Mouse (Mus musculus) heart, embryonic 15.5 days (tissue): ENCODE results near the gene Upk3bl. TPM values are rescaled to one million over a fixed set of nuclear protein-coding genes. Genes with fewer than 3 reads are reported as not detected.
"Not testable (repeated sequence)": the region's sequence is repeated elsewhere in the genome, so short reads cannot be mapped to it uniquely, and the experiment has no call there.

ENCODE experiments used
- ATAC-seq: fragments of 200-750 bp; cut with Nextera tagmentation; replicated peaks from 2 replicates; pipeline ENCODE4 v1.8.0; 2017; ENCODE audit warnings: low read depth, moderate TSS enrichment; ENCODE audit not compliant: insufficient number of reproducible peaks, insufficient read depth, low FRiP score
- H3K27ac ChIP-seq: fragments of 300-500 bp; sonication (generic); 2 replicates; pipeline ENCODE4 v1.5.1; 2015; ENCODE audit warnings: mild to moderate bottlenecking, inconsistent platforms
- H3K27me3 ChIP-seq: fragments of 300-500 bp; sonication (generic); 2 replicates; pipeline ENCODE4 v1.6.1; 2015; ENCODE audit warnings: inconsistent platforms
- H3K36me3 ChIP-seq: fragments of 300-500 bp; sonication (generic); 2 replicates; pipeline ENCODE4 v1.6.1; 2015; ENCODE audit warnings: mild to moderate bottlenecking, inconsistent platforms
- H3K4me1 ChIP-seq: fragments of 300-500 bp; sonication (generic); replicated peaks from 2 replicates; pipeline ENCODE4 v1.6.1; 2015; ENCODE audit warnings: inconsistent platforms
- H3K4me2 ChIP-seq: fragments of 300-500 bp; sonication (generic); 2 replicates; pipeline ENCODE4 v1.6.1; 2015; ENCODE audit warnings: inconsistent platforms, mild to moderate bottlenecking, moderate library complexity
- H3K4me3 ChIP-seq: fragments of 300-500 bp; sonication (generic); 2 replicates; pipeline ENCODE4 v1.5.1; 2015; ENCODE audit warnings: mild to moderate bottlenecking, inconsistent platforms
- H3K9ac ChIP-seq: fragments of 300-500 bp; sonication (generic); 2 replicates; pipeline ENCODE4 v1.6.1; 2015; ENCODE audit warnings: mild to moderate bottlenecking, inconsistent platforms
- H3K9me3 ChIP-seq: fragments of 300-500 bp; sonication (generic); replicated peaks from 2 replicates; pipeline ENCODE4 v1.6.1; 2016; ENCODE audit warnings: inconsistent platforms
- WGBS: fragments of 180-500 bp; shearing (Covaris S2); methylation state at CpG from one replicate; pipeline ENCODE4 v1.1.7; 2015; ENCODE audit warnings: mixed read lengths; 5-methylcytosine and 5-hydroxymethylcytosine counted together
- polyA plus RNA-seq: library from polyadenylated mRNA; unstranded; fragments of >200 nt; fragmentation: Nextera tagmentation; extraction: Ambion mirVana; gene quantifications from 2 replicates; pipeline ENCODE4 v1.2.1, GENCODE M21; 2015

The Upk3bl gene
- polyA plus RNA-seq, 1 experiment from 2014 or later: 0.68 TPM

DNA sequence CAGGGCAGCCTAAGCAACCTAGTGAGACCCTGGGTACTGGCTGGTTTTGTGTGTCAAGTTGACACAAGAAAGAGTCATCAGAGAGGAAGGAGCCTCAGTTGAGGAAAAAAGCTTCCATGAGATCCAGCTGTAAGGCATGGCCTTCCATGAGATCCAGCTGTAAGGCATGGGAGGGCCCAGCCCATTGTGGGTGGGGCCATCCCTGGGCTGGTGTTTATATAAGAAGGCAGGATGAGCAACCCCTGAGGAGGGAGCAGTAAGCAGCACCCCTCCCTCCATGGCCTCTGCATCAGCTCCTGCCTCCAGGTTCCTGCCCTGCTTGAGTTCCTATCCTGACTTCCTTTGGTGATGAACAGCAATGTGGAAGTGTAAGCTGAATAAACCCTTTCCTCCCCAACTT lies 5.8 kb upstream of the Upk3bl start:
- peaks cover 12% of the 10 kb centered on the region for H3K4me1 ChIP-seq
- not testable (repeated sequence) for H3K36me3 ChIP-seq, H3K4me3 ChIP-seq, ATAC-seq, H3K27ac ChIP-seq, H3K27me3 ChIP-seq, H3K9me3 ChIP-seq, H3K4me2 ChIP-seq, H3K9ac ChIP-seq

DNA sequence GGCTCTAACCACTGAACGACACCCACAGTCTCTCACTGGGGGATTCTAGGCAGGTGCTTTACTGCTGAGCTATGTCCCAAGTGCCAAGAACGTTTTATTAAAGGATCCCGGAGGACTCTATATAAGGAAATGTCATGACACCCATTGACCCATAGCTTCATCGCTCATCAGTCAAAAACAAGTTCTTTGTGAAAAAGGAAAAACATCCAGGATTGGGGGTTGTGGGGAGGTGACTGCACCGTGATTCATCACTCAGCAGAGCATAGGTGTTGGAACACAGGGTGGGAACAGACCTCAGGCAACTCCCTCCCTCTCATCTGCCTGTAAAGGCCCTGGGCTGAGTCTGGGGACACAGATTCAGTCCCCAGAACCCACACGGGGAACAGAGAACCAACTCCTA lies 4.4 kb upstream of the Upk3bl start:
- Histone ChIP-seq H3K9me3 (no peaks in the 10 kb centered on the region), H3K27me3 (no peaks in the 10 kb centered on the region), H3K27ac (no peak overlapping the region), H3K4me3 (no peak overlapping the region), H3K9ac (no peak overlapping the region), H3K36me3 (no peaks in the 10 kb centered on the region), H3K4me2 (no peak overlapping the region), H3K4me1 (peaks cover 12% of the 10 kb centered on the region)
- WGBS: 51% methylated on average over 6 of the region's 6 CpGs
- no peak for ATAC-seq

- no peak overlapping the region for H3K4me3 ChIP-seq
- no peaks in the 10 kb centered on the region for H3K27me3 ChIP-seq
- H3K9me3 ChIP-seq: no peaks in the 10 kb centered on the region
- peak overlapping the region; percentile 46 for H3K27ac ChIP-seq
- no peaks in the 10 kb centered on the region for H3K36me3 ChIP-seq
- ATAC-seq: peak; percentile 79
- 11% methylated on average over 10 of the region's 10 CpGs for WGBS
- peaks cover 12% of the 10 kb centered on the region for H3K4me1 ChIP-seq
- H3K4me2 ChIP-seq: no peak overlapping the region
- H3K9ac ChIP-seq: no peak overlapping the region
Observed at GRCm38 (mm10) chr5:136051231-136052085, 2.8 kb upstream of the Upk3bl start.

DNA sequence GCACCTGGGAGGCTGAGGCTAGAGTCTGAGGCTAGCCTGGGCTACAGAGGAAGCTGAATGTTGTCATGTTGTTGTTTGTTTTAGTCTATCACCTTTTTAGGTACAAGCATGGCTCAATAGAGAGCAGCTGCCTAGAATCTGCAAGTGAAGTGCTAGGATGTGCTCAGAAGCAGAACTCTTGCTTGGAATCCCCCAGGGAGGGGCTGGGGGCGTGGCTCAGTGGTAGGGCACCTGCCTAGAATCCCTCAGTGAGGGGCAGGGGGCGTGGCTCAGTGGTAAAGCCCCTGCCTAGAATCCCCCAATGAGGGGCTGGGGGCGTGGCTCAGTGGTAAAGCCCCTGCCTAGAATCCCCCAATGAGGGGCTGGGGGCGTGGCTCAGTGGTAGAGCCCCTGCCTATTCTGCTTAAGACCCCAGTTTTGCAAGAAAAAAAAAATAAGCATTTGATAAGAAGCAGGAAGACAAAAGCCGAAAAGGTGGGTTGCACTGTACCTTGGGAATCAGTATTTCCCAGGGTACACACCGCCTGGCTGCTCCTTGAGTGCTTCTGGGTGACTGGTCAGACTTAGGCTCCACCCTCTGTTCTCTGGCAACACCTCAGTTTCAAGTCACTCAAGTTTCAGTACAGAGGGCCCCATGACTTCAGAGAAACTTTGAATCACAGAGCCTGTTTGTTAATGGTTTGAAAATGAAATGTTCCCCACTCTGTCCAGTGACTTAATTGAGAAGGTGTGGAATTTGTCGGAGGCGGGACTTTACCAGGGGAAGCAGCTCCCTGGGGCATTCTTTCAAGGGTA lies 1.2 kb upstream of the Upk3bl start:
- Histone ChIP-seq H3K36me3 (no peaks in the 10 kb centered on the region), H3K4me3 (no peak overlapping the region), H3K9ac (no peak overlapping the region), H3K9me3 (no peaks in the 10 kb centered on the region), H3K4me1 (peaks cover 15% of the 10 kb centered on the region), H3K27ac (no peak overlapping the region), H3K4me2 (no peak overlapping the region), H3K27me3 (peaks cover 7% of the 10 kb centered on the region; the same call in 1 of the 2 replicates)
- WGBS: 76% methylated on average over 8 of the region's 8 CpGs
- no peak for ATAC-seq

GRCm38 (mm10) chr5:136056062-136056461 lies 1.8 kb downstream of the Upk3bl start:
- no peak overlapping the region for H3K4me3 ChIP-seq
- no peak overlapping the region for H3K9ac ChIP-seq
- no peaks in the 10 kb centered on the region for H3K9me3 ChIP-seq
- WGBS: 42% methylated on average over 4 of the region's 4 CpGs
- peaks cover 17% of the 10 kb centered on the region; the same call in 1 of the 2 replicates for H3K27me3 ChIP-seq
- ATAC-seq: no peak
- no peaks in the 10 kb centered on the region for H3K36me3 ChIP-seq
- no peak overlapping the region for H3K27ac ChIP-seq
- peaks cover 15% of the 10 kb centered on the region for H3K4me1 ChIP-seq
- H3K4me2 ChIP-seq: no peak overlapping the region

- Histone ChIP-seq H3K4me1 (peaks cover 4% of the 10 kb centered on the region; the same call in 1 of the 2 replicates), H3K9me3 (no peaks in the 10 kb centered on the region), H3K9ac (no peak overlapping the region), H3K4me3 (no peak overlapping the region), H3K36me3 (no peaks in the 10 kb centered on the region), H3K4me2 (no peak overlapping the region), H3K27ac (no peak overlapping the region), H3K27me3 (peaks cover 17% of the 10 kb centered on the region; the same call in 1 of the 2 replicates)
- no peak for ATAC-seq
- 18% methylated on average over 8 of the region's 8 CpGs for WGBS
Observed at GRCm38 (mm10) chr5:136057085-136057484, 2.8 kb downstream of the Upk3bl start.

- no peak overlapping the region for H3K4me2 ChIP-seq
- no peaks in the 10 kb centered on the region for H3K9me3 ChIP-seq
- WGBS: 10% methylated on average over 12 of the region's 12 CpGs
- H3K27me3 ChIP-seq: peaks cover 17% of the 10 kb centered on the region; the same call in 1 of the 2 replicates
- H3K4me1 ChIP-seq: peaks cover 3% of the 10 kb centered on the region; the same call in 1 of the 2 replicates
- no peak overlapping the region for H3K4me3 ChIP-seq
- ATAC-seq: 0 out of 2 replicates have a peak, but pooled peaks have one; percentile 21
- no peak overlapping the region for H3K9ac ChIP-seq
- H3K27ac ChIP-seq: no peak overlapping the region
- no peaks in the 10 kb centered on the region for H3K36me3 ChIP-seq
Observed at GRCm38 (mm10) chr5:136061567-136061966, 7.3 kb downstream of the Upk3bl start.

- 85% methylated on average over 10 of the region's 10 CpGs for WGBS
- H3K4me2 ChIP-seq: no peak overlapping the region
- no peak for ATAC-seq
Observed at GRCm38 (mm10) chr5:136063920-136064319, 9.6 kb downstream of the Upk3bl start.

GRCm38 (mm10) chr5:136066404-136067148 lies 12.3 kb downstream of the Upk3bl start:
- H3K4me3 ChIP-seq, H3K9me3 ChIP-seq, H3K4me2 ChIP-seq, H3K4me1 ChIP-seq, ATAC-seq, H3K9ac ChIP-seq, H3K27ac ChIP-seq, H3K27me3 ChIP-seq, H3K36me3 ChIP-seq: not testable (repeated sequence)
- 54% methylated on average over 11 of the region's 11 CpGs for WGBS

More at GRCm38 (mm10) chr5:136063920-136064319, 9.6 kb downstream of the Upk3bl start:
- Histone ChIP-seq H3K36me3 (no peaks in the 10 kb centered on the region), H3K9ac (no peak overlapping the region), H3K9me3 (no peaks in the 10 kb centered on the region), H3K27ac (no peak overlapping the region), H3K27me3 (peaks cover 9% of the 10 kb centered on the region), H3K4me3 (no peak overlapping the region), H3K4me1 (no peaks in the 10 kb centered on the region)

- WGBS: 66% methylated on average over 2 of the region's 2 CpGs
- no peak for ATAC-seq
- H3K36me3 ChIP-seq: no peaks in the 10 kb centered on the region
- H3K27ac ChIP-seq: no peak overlapping the region
- H3K27me3 ChIP-seq: peaks cover 4% of the 10 kb centered on the region; the same call in 1 of the 2 replicates
- H3K4me1 ChIP-seq: no peaks in the 10 kb centered on the region
- no peak overlapping the region for H3K9ac ChIP-seq
- H3K4me3 ChIP-seq: no peak overlapping the region
- no peaks in the 10 kb centered on the region for H3K9me3 ChIP-seq
- no peak overlapping the region for H3K4me2 ChIP-seq
Observed at GRCm38 (mm10) chr5:136069411-136069810, 15.1 kb downstream of the Upk3bl start.

GRCm38 (mm10) chr5:136073051-136073450 lies 18.8 kb downstream of the Upk3bl start:
- H3K27me3 ChIP-seq: peaks cover 3% of the 10 kb centered on the region; the same call in 1 of the 2 replicates
- no peak overlapping the region for H3K9ac ChIP-seq
- H3K4me2 ChIP-seq: no peak overlapping the region
- no peaks in the 10 kb centered on the region for H3K9me3 ChIP-seq
- ATAC-seq: no peak
- no peaks in the 10 kb centered on the region for H3K36me3 ChIP-seq
- WGBS: 50% methylated on average over 6 of the region's 6 CpGs
- H3K27ac ChIP-seq: no peak overlapping the region
- H3K4me3 ChIP-seq: no peak overlapping the region
- H3K4me1 ChIP-seq: 0 out of 2 replicates have a peak, but pooled peaks cover 7% of the 10 kb centered on the region
